Mouse (Mus musculus): ENCODE results near the gene Btg3.
A peak's percentile ranks its signal among the peaks of the same experiment; 100 is the strongest.

Btg3 gene

DNA sequence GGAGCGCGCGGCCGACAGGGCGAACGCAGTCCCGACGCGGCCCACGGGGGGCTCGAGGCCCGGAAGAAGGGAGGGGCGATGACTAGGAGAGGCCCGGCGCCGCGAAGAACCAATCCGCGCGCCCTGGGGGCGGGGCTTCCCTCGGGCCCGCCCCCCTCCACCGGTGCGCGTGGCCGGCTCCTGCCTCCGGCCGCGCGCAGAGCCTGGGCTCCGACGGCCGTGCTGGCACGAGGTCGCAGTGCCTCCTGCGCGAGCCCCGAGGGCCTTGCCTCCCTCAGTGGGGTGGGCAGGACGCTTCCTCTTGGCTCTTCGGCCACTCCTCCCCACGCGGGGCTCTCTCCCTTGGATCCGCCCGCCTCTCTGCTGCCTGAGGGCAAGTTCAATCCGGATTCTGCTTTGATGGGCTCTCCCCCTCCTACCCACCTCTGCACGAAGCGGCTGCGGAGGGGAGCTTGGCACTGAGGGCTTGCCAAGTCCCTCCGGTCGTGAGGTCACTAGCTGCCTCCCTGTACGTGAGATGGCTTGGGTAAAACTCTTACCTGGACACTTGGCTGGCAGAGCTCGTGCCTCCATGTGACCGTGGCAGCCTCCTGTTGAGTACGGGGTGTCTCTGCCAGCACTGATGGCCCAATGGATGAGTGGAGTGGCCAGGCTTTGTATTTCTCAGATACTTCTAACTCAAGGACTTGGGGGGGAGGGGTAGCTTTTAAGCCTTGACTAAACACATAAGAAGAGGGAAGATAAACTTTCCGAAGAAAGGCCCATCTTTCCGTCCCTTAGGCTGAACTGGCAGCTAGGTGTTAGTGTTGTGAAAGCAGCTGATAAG, at the start of gene Btg3:
Gene Btg3, minus strand, starts transcription at position 448 of the 826 bp plus-strand sequence.
- Histone ChIP-seq H3K27me3 (ENCODE audit: control insufficient read depth, insufficient read depth, low read length, poor library complexity, severe bottlenecking) (no peaks in the 10 kb centered on the region), H3K36me3 (ENCODE audit: control insufficient read depth, insufficient read depth, low read length, poor library complexity, severe bottlenecking) (no peaks in the 10 kb centered on the region)
- DNase-seq (ENCODE audit: low read depth, low spot score): peak; percentile 94

DNA sequence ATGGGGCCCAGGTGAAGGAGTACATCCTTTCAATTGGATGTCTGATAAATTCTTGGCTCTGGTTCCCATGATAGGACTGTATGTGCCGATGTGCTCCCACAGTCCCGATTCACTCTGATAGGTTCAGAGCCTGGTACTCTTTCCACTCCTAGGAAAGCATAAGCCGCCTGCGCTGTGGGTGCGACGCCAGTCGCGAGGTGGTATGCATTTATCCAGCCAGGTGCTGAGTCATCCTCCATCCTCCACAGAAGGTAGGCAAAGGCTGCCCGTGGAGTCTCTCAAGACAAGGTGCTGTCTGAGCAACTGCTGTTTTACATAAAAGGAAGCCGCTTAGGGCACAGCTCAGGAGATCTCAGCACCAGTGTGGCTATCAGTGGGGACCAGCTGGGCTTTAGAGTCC, 40.7 kb upstream of the Btg3 start:
- no peaks in the 10 kb centered on the region for H3K27me3 ChIP-seq (ENCODE audit: control insufficient read depth, insufficient read depth, low read length, poor library complexity, severe bottlenecking)
- DNase-seq (ENCODE audit: low read depth, low spot score): no peak
- no peaks in the 10 kb centered on the region for H3K36me3 ChIP-seq (ENCODE audit: control insufficient read depth, insufficient read depth, low read length, poor library complexity, severe bottlenecking)

DNA sequence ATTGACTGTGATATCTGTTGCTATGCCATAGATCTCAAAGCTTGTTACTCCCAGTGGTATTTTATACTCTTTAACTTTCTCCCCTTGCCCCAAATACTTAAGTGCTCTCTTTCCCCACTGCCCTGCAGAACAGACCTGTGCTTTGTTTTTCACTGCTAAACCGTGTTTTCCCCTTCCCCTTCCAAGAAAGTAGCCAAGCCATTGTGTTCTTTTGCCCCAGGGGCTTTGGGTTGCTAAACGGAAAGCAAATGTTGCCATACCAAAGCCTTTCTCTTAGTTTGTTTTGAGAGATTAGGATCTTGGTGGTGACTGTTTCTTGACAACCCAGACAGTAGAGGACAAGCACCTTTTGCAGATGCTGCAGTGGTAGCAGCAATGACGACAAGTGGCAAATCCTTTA, 39.5 kb upstream of the Btg3 start:
- H3K36me3 ChIP-seq (ENCODE audit: control insufficient read depth, insufficient read depth, low read length, poor library complexity, severe bottlenecking): no peaks in the 10 kb centered on the region
- H3K27me3 ChIP-seq (ENCODE audit: control insufficient read depth, insufficient read depth, low read length, poor library complexity, severe bottlenecking): no peaks in the 10 kb centered on the region
- DNase-seq (ENCODE audit: low read depth, low spot score): no peak

DNA sequence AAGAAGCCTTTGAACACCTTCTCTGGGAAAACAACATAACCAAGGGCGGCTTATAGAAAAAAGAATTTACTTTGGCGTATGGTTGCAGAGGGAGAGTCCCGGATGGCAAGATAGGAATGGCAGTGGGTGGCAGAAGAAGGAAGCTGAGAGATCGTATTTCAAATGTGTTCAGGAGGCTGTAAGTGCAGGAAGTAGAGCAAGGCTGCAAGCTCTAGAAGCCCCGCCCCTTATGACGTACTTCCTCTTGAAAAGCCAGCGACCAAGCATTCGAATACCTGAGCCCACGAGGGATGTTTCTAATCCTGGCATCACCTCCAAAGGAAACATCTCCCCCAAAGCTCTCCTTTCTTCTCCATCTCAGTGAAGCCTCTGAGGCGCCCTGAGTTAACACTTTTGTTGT, 33.0 kb upstream of the Btg3 start:
- no peaks in the 10 kb centered on the region for H3K36me3 ChIP-seq (ENCODE audit: control insufficient read depth, insufficient read depth, low read length, poor library complexity, severe bottlenecking)
- DNase-seq (ENCODE audit: low read depth, low spot score): no peak
- no peaks in the 10 kb centered on the region for H3K27me3 ChIP-seq (ENCODE audit: control insufficient read depth, insufficient read depth, low read length, poor library complexity, severe bottlenecking)

DNA sequence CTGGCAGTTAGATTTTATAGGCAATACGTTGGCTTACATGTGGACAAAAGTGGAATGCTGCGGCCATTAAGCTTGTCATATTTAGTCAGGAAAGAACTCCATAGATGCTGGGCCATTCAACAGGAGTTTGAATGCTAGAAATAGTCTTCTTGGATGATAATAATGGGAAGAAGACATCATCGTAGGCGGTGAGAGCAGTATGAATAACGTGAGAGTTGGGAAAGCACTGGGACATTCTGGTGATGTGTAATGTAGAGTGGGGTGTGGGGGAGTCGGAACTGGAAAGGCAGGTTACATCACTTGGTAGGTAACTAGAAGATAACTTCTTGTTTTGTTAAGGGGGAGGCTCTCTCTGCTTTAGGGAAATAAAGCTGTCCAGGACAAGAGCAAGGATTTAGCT, 30.9 kb upstream of the Btg3 start:
- H3K36me3 ChIP-seq (ENCODE audit: control insufficient read depth, insufficient read depth, low read length, poor library complexity, severe bottlenecking): no peaks in the 10 kb centered on the region
- H3K27me3 ChIP-seq (ENCODE audit: control insufficient read depth, insufficient read depth, low read length, poor library complexity, severe bottlenecking): no peaks in the 10 kb centered on the region
- no peak for DNase-seq (ENCODE audit: low read depth, low spot score)

DNA sequence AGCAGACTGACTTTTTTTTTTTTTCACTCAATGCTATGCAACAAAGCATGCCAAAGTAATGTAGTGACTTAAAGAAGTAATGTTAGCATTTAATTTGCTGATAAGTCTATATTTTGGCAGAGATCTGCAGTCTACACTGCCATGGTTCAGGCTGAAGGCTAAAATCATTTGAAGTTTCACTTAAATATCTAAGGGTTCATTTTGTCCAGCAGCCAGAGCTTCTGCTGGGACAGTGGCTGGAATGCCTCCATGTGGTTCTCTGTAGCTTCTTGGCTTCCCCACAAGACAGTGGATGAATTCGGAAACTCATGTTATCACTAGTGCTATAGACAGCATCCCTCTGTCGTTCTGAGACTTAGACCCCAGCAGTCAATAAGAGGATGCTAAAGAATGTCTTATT, 29.7 kb upstream of the Btg3 start:
- Histone ChIP-seq H3K27me3 (ENCODE audit: control insufficient read depth, insufficient read depth, low read length, poor library complexity, severe bottlenecking) (no peaks in the 10 kb centered on the region), H3K36me3 (ENCODE audit: control insufficient read depth, insufficient read depth, low read length, poor library complexity, severe bottlenecking) (no peaks in the 10 kb centered on the region)
- DNase-seq (ENCODE audit: low read depth, low spot score): no peak

DNA sequence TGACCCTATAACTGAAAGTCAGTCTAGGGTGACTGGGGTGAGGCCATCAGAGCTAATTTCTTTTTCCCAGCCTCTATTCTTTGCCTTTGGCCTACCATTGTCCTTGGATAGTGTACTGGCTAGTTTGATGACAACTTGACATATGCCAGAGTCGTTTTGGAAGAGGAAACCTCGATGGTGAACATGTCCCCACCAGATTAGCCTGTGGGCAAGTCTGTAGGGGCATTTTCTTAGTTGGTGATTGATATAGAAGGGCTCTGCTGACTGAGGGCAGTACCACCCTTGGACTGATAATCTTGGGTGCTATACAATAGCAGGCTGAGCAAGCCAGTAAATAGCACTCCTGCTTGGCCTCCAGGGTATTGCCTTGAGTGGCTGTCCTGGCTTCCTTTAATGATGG, 25.3 kb upstream of the Btg3 start:
- H3K36me3 ChIP-seq (ENCODE audit: control insufficient read depth, insufficient read depth, low read length, poor library complexity, severe bottlenecking): no peaks in the 10 kb centered on the region
- no peaks in the 10 kb centered on the region for H3K27me3 ChIP-seq (ENCODE audit: control insufficient read depth, insufficient read depth, low read length, poor library complexity, severe bottlenecking)
- no peak for DNase-seq (ENCODE audit: low read depth, low spot score)

DNA sequence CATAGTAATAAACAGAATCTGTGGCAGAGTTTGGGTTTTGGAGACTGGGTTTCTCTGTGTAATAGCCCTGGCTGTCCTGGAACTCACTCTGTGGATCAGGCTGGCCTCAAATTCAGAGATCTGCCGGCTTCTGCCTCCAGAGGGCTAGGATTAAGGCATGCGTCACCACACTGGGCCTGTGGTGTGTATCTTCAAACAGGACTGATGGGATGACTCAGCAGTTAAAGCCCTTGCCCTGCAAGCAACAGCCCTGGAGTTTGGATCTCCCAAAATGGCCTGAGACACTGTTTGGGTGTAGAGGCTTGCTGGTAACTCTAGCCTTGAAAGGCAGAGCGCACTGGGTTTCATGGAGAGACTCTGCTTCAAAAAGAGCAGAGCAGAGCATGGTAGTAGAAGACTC, 22.4 kb upstream of the Btg3 start:
- Histone ChIP-seq H3K27me3 (ENCODE audit: control insufficient read depth, insufficient read depth, low read length, poor library complexity, severe bottlenecking) (no peaks in the 10 kb centered on the region), H3K36me3 (ENCODE audit: control insufficient read depth, insufficient read depth, low read length, poor library complexity, severe bottlenecking) (no peaks in the 10 kb centered on the region)
- DNase-seq (ENCODE audit: low read depth, low spot score): no peak

DNA sequence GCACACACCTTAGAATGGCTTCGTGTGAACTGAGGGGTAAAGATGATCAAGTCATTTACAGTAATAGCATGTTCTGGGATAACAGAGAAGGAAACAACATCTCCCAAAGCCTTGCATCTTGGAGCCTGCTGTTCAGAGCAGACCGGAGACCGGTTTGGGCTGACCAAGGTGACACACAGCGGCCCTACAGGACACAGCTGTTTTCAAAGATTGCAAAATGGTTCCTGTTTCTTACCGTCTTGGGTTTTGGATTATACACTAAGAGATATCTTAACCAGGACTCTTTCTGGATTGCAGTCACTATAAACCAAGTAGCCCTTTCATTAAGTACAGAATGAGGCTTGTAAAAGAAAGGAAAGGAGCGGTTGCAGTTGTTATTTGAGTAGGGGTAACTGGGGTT, 21.7 kb upstream of the Btg3 start:
- Histone ChIP-seq H3K27me3 (ENCODE audit: control insufficient read depth, insufficient read depth, low read length, poor library complexity, severe bottlenecking) (no peaks in the 10 kb centered on the region), H3K36me3 (ENCODE audit: control insufficient read depth, insufficient read depth, low read length, poor library complexity, severe bottlenecking) (no peaks in the 10 kb centered on the region)
- DNase-seq (ENCODE audit: low read depth, low spot score): no peak

DNA sequence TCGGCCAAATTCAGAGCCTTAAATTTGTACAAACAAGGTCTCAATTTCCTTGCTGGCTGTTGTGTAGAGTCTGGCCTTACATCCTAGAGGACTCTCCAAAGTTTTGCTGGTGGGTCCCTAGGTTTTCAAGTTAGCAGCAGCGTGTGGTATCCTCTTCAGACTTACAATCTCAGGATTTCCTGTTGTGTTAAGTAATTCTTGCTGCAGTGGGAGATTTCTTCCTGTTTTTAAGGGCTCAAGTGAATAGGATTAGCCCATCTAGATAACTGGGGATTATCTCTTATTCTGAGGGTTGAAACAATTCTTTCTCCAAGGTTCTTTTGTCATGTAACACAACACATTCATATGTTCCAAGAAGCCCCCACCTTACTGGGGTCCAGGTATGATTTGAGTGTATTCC, 14.4 kb upstream of the Btg3 start:
- Histone ChIP-seq H3K36me3 (ENCODE audit: control insufficient read depth, insufficient read depth, low read length, poor library complexity, severe bottlenecking) (no peaks in the 10 kb centered on the region), H3K27me3 (ENCODE audit: control insufficient read depth, insufficient read depth, low read length, poor library complexity, severe bottlenecking) (no peaks in the 10 kb centered on the region)
- no peak for DNase-seq (ENCODE audit: low read depth, low spot score)

DNA sequence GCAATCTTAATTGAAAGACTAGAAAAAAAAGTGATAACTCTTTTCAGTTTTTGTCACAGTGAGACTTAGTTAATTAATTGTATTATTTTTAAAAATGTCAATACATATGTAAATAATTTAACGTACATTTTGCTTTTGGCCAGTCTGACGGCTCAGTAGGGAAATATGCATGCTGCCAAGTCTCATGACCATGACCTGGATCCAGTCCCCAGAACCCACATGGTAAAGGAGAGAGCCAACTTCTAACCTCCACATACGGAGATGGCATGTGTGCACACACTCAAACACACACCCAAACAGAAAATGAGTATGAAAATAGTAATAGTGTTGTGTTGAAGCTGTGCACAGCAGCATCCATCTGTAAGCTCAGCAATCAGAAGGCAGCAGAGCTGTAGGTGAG, 13.0 kb upstream of the Btg3 start:
- no peaks in the 10 kb centered on the region for H3K36me3 ChIP-seq (ENCODE audit: control insufficient read depth, insufficient read depth, low read length, poor library complexity, severe bottlenecking)
- no peaks in the 10 kb centered on the region for H3K27me3 ChIP-seq (ENCODE audit: control insufficient read depth, insufficient read depth, low read length, poor library complexity, severe bottlenecking)
- no peak for DNase-seq (ENCODE audit: low read depth, low spot score)

DNA sequence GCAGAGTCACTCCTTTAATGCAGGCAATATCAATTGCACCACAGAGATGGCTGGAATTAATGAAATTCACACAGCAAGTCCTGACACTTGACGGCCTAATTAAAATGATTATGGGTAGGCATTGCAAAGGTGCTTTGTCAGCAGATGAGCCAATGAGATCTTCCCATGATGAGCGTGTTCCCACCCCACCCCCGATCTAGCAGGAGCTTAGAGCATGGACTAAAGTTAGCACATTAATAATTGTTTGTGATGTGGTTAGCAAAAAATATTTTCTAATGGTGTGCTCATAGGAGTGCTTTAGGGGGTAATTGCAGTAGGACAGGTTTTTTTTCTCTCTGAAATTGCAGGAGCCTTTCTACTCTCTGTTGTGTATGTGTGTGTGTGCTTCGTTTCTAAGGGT, 12.1 kb upstream of the Btg3 start:
- H3K27me3 ChIP-seq (ENCODE audit: control insufficient read depth, insufficient read depth, low read length, poor library complexity, severe bottlenecking): no peaks in the 10 kb centered on the region
- H3K36me3 ChIP-seq (ENCODE audit: control insufficient read depth, insufficient read depth, low read length, poor library complexity, severe bottlenecking): no peaks in the 10 kb centered on the region
- DNase-seq (ENCODE audit: low read depth, low spot score): no peak

DNA sequence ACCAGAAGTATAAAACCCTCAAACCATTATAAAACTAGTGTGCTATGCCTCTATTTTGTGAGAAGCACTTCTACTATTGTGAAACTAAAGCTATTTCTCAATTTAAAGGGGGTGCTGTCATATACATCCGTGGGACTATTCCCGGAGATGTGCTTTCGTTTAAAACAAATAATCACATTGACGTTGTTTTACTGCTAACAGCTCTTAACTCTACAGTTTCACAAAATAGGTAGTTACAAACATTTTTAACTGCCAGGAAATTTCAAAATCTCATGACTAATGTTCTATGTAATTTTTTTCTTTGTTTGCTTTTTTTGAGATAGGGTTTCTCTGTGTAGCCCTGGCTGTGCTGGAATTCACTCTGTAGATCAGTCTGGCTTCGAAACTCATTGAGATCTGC, 1.5 kb upstream of the Btg3 start:
- H3K27me3 ChIP-seq (ENCODE audit: control insufficient read depth, insufficient read depth, low read length, poor library complexity, severe bottlenecking): no peaks in the 10 kb centered on the region
- no peak for DNase-seq (ENCODE audit: low read depth, low spot score)
- H3K36me3 ChIP-seq (ENCODE audit: control insufficient read depth, insufficient read depth, low read length, poor library complexity, severe bottlenecking): no peaks in the 10 kb centered on the region

DNA sequence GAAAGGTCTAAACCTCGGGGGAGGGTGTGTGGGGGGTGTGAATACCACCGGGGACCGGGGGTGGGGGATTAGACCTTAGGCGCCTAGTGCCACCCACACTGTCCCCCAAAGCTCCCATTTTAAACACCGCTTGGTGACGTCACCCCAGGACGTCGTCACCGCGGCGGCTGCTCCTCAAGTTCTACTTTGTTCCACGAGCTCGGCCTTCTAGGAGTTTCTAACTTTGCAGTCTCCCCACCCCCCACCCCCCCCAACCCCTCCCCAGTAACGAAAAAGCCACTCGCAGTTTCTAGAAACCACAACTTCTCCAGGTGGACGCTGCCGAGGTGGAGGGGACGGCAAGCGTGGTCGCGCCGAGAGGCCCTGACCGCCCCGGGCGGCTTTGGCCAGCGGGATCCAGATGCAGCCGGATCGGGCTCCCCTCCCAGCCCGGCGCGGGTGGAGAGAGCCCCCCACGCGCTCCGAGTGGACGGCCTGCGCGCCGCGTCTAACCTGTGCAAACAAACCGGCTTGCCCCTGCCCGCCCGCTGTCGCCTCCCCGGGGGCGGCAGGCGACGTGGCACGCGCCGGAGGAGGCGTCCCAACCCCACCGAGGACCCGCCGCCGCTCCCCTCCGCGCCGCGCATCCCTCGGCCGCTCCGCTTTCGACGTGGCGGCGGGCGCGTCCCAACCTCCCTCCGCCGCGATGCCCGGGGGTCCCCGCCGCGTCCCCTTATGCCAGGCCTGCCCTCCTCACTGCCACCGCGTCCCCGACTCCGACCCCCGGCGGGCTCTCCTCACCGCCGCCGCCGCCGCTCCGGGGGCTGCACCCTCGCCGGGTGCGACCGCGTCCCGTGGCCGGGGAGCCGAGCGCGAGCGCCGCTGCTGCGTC, 936 bp downstream of the Btg3 start:
- H3K27me3 ChIP-seq (ENCODE audit: control insufficient read depth, insufficient read depth, low read length, poor library complexity, severe bottlenecking): no peaks in the 10 kb centered on the region
- DNase-seq (ENCODE audit: low read depth, low spot score): peak; percentile 78
- H3K36me3 ChIP-seq (ENCODE audit: control insufficient read depth, insufficient read depth, low read length, poor library complexity, severe bottlenecking): no peaks in the 10 kb centered on the region

DNA sequence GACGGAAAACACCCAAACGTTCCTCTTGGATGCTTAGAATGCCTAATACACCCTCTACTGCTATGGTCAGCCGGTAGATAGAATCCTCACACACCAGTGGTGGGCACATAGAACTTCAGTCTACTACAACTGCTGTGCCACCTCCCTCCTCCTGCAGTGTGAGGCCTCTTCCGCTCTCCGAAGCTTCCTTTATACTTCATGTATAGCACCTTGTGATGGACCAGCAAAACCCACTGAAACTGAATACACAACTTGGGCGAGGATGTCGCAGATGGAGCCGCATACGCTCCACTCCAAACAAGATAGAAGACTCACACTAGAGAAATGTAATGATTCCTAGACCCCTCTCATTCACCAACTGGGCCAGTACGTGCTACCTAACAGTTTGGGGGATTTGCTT, 1.8 kb downstream of the Btg3 start:
- peak; percentile 60 for DNase-seq (ENCODE audit: low read depth, low spot score)
- Histone ChIP-seq H3K36me3 (ENCODE audit: control insufficient read depth, insufficient read depth, low read length, poor library complexity, severe bottlenecking) (no peaks in the 10 kb centered on the region), H3K27me3 (ENCODE audit: control insufficient read depth, insufficient read depth, low read length, poor library complexity, severe bottlenecking) (no peaks in the 10 kb centered on the region)

Measured in splenic B cell, adult 2 months (primary cell).